Mouse (Mus musculus) heart, postnatal 0 days (tissue): ENCODE results near the gene Mgat3.

ENCODE experiments used
- CTCF ChIP-seq: IDR thresholded peaks from 2 replicates; pipeline ENCODE4 v1.5.1; 2016; ENCODE audit warnings: antibody characterized with exemption, control low read depth, low read depth
- EP300 ChIP-seq: IDR thresholded peaks from 2 replicates; pipeline ENCODE4 v1.6.1; 2016; ENCODE audit warnings: antibody characterized with exemption, low read depth

GRCm38 (mm10) chr15:80143760-80144159 lies 29.8 kb upstream of the Mgat3 start:
- TF ChIP-seq CTCF (no peak), EP300 (no peak)
